Mouse (Mus musculus) common myeloid progenitor, adult 5-6 weeks (primary cell): ENCODE measurements at regions not wholly inside any gene's neighbourhood (a gene's known extent, or its start where the extent isn't known, plus 50 kb on each side); places are given as distances from the start of the nearest gene placed in this dataset.

Source experiments
- ATAC-seq: replicated peaks from 2 replicates; pipeline ENCODE4 v1.8.0; 2016; ENCODE audit warnings: low read depth, mild to moderate bottlenecking, moderate TSS enrichment, inconsistent platforms; ENCODE audit not compliant: poor library complexity, severe bottlenecking

DNA sequence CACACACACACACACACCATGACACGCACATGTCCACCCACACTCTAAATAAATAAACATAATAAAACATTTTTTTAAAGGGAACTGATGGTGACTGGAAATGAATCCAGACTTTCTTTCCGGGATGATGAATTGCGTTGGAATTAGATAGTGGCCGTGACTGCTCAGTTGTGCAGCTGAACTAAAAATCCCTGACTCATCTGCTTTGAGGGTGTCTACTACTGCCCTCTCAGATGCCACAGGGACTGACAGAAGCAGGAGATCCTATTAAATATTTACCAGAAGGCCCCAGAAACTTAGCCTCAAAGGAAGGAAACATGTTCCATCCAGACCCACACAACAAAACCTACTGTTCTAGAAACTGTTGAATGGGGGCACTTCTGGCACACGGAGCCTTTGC, 65.7 kb downstream of the Polr2m start:
- ATAC-seq, result no peak

DNA sequence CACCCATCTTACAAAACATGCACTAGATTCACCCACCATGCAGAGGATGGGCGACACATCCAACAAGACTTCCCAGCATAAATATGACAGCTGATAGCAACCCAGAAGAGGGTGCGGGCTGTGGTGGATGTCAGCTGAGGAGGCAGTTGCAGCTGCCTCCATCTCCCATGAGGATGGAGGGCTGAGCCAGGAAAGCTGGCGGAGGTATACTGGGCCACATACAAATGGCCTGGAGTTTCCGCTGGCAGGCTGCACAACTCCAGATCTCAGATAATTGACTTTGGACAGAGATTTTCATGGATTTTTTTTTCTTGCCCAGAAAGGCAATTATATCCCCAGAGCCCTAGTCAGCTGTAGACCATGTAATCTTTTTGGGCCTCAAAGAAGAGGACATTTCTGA, 67.2 kb downstream of the Polr2m start:
- ATAC-seq, result no peak

DNA sequence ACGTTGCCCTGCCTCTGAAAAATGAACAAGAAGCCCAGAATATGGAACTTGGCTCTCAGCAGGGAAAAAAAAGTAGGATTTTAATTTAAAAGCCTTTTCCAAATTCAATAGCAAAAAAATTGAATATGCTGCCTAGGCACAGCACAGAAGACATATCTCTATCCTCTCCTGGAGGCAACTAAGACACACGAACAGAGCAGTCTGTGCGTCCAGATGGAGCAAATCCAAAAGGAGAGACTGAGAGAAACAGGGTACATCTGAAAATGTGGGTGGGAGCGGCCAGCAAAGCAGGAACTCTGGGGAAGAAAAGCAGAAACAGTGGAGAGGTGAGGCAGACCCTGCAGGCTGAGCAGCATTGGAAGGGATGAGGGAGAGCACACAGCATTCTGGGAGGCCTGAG, 68.5 kb downstream of the Polr2m start:
- no peak for ATAC-seq

DNA sequence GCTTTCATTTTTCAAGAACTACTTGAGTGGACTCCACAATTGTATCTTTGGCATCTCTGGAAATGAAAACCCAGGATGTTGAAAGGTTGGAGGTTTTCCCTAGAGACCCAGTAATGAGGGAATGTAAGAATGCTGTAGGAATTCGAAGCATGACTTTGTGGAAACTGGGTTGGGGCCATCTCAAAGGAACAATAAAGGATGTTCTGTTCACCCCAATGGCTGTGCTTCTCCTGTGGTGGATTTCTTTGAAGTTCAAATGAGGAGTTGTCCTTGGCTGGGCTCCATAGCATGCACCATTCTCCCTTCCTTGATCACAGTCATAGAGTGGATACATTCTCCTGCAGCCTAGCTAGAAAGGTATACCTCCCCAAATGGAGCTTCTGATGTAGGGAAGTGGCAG, 74.6 kb downstream of the Polr2m start:
- no peak for ATAC-seq

DNA sequence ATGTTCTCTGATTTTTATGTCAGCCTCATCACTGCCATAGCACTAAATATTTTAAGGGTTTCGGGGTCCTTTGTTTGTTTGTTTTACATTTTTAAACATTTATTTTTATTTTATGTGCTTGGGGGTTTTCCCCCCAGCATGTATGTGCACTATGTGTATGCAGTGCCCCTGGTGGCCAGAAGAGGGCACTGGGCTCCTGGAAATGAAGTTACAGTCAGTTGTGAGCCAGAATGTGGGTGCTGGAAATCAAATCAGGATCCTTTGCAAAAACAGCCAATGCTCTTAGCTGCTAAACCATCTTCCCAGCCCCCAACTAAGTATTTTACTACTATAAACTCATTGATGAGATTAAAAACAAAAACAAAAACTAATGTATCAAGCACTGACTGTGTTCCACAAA, 75.8 kb downstream of the Polr2m start:
- no peak for ATAC-seq

DNA sequence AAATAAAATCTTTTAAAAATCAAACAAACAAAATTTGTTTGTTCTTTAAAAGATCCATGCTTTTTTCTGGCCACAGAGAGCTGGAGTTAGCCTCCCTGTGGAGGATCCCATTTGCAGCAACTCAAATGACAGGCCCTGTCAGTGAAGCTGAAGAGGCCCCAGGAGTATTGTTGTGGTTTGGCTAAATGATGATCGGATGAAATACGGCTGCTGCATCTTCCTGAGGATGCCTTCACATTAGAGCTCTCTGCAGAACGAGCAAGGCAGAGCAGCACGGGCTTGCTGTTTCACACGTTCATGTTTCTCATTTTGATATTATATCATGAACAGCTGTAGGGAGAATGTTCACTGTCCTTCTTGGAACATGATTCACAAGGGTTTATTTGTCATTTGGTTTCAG, 76.8 kb downstream of the Polr2m start:
- no peak for ATAC-seq

DNA sequence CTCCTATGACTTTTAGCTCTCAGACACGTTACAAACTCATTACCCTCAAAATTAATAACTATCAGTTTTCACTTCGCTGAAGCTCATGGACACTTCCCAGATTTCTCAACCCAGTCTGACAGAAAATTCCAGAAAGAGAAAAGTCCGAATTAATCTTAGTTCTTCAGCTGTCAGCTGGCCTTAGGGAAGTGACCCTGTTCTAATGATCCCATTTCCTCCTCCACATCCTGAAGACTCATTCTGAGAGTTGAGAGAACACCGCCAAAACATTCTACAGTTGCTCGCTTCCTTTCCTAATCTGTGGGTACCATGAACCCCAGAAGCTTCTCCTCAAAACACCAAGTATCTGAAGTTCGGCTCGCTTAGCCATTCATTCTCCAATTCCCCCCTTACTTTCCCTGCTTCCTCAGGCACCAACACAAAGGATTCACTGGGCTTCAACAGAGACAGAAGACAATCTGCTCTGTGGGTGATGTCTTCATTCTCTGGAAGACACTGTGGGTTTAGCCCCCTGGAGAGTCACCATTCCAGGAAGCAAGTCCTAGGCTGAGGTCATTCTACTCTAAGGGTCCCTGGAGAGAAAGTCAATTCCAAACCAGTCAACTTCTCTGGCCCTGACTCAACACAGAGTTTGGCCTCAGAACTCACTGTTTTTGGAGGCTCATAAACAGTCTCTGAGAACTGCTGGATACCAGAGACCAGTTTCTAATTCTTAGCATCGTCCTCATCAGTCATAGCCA, 81.2 kb downstream of the Polr2m start:
- no peak for ATAC-seq

DNA sequence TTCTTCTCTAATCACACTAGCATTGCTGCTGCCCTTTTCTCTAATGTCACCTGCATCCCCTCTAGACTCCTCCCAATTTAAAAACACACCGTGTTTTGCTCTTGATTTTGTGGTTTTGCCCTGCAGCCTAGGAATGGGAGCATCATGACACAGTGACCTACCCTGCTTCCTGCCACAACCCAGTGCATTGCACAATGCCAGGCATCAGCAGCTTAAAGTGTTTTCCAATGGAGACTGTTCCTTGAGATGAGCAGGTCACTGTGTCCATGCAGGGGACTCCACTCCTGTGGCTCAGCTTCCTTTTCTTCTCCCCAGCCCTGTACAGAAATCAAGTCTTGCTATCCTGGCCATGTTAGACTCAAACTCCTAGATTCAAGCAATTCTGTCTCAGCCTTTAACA, 84.1 kb downstream of the Polr2m start:
- ATAC-seq, result 0 out of 2 replicates have a peak, but pooled peaks have one; percentile 36

DNA sequence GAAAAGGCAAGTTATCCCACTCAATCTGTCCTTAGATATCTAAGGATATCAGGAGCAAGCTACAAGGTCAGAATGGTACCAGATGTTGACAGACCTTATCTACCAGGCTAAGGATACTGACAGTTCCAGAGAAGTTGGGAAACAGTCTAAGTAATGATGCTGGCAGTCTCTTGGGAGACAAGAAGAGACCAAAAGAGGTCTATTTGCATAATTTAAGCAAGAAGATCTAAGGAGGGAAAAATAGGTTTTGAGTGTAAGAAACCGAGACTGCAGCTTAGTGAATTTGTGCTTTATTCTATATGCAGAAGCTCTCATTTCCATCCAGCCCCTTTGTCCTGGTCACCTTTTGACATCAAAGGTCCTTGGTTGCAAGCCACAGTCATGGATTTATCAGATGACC, 86.4 kb downstream of the Polr2m start:
- ATAC-seq, result no peak

DNA sequence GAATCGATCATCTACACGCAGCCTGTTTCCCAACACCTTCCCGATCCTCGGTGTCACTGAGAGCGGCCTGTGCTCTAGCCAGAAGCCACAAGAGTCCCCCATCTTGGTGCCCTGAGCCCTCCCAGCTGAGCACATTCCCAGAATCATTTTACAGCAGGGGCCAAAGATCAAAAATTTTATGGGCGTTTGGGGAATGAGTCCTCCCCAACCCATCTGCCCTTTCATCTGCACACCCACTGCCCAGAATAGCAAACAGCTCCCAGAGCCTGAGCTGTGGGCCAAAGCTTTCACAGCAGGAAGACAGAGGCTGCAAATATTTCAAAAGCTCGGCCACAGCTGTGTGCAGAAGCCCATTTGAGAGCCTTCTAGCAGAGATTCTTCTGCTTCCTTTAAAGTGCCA, 89.0 kb downstream of the Polr2m start:
- no peak for ATAC-seq

DNA sequence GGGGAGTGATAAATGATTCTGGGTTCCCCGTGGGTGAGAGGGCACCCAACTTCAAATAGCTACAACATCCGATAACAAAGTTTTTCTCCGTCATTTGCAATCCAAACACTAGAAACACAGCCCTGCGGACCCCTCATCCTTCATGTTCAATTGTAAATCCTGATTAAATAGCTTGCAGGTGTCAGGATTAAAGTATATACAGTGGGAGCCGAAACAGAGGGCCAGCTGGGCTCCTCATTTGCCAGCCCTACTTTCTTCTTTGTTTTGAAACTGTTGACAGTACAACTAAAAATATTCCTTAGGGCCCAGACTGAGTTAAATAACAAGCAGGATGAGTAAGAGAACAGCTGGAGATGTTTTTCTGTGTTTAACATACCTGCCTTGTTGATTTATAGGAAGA, 95.5 kb downstream of the Polr2m start:
- ATAC-seq, result no peak

DNA sequence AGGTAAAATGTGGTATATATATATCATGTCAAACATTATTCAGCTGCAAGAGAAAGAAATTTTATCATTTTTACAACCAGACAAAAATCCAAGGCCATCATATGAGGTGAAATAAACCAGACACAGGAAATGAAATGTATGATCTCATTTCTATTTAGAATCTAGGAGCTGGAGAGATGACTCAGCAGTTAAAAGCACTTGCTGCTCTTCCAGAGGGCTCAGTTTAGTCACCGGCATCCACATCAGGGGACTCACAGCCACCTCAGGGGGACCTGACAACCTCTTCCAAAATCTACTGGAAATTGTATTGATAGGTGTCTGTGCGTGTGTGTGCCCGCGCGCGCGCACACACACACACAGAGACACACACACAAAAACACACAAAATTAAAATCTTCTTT, 98.3 kb downstream of the Polr2m start:
- ATAC-seq, result no peak

- no peak for ATAC-seq
Measured at GRCm38 (mm10) chr9:71383901-71384300, 101.8 kb downstream of the Polr2m start.

DNA sequence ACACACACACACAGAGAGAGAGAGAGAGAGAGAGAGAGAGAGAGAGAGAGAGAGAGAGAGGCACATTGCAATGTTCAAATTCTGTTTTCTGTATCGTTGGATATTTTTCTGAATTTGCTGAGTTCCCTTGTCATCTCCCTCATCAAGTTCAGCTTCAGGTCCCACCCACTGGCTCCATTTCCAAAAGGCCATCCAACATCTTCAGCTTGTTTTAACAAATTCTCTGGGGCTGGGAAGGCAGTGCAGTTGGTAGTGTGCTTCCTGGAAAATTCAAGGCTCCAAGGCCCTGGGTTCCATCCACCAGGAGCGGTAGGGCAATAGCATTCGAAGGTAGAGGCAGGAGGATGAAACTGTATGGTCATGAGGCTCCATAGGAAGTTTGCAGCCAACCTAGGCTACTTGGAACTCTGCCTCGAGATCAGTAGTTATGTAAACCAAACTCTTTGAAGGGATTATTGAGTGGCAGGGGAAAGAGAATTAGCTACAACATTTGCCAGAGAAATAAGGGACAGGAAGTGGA, 105.9 kb downstream of the Polr2m start:
- no peak for ATAC-seq

GRCm38 (mm10) chr9:71369760-71370159, 116.0 kb downstream of the Polr2m start:
- ATAC-seq, result no peak

DNA sequence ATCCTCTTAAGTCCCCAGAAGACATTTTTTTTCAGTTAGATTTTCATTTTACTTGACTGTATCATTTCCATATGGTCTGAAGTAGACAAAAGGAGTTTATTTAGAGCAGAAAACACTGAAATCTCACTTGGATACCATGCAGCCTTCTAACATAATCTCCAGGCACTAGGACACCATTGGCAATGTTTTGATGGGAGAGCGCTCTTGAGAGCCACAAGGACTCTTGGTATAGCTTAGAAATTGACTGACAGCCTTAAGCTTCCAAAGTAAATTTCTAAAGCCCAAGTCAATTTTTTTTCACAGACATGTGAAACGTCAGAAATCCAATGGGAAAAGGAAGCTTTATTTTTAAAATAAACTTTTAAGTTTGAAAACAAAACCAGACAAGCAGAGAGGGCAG, 116.5 kb downstream of the Polr2m start:
- ATAC-seq, result no peak

DNA sequence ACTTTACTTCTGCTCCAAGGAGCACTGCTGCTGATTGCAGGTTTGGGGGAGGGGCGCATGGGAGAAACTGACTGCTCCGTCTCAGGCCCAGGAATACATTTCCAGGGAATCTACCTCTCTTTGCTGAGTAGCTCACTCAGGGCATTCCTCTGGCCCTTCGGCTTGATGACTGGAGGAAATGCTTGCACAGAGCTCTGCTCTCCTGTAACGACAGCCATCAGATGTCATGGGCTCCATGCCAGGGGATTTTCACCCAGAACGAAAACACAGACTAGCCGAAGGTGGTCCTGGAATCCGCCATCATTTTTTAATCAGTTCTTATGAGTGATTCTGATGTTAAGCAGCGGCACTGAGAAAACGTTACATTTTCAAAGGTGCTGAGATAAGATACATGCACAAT, 119.2 kb downstream of the Polr2m start:
- ATAC-seq, result no peak

DNA sequence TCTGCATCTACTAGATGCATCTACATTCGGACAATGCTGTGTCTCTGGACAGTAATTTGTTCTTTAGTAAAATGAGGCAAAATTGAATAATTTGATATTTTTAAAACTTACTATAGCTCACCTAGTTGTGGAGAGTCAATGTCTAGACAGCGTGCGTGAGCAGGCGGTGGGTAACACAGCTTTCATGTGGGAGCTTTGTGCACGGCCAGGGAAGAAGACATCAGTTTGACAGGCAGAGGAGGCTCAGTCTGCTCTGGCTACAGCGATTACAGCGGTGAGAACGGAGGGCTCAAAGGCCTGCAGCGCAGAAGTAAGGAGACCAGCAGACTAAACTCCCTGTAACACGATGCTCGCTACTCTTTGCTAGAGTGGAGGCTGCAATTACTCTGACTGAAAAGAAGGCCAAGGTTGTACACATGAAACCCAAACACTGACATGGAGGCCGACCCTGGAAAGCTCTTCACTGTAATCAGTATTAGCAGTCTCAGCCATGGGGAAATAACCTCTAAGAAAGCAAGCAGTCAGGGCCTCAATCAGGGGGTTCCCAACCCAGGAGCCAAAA, 120.5 kb downstream of the Polr2m start:
- ATAC-seq, result no peak

DNA sequence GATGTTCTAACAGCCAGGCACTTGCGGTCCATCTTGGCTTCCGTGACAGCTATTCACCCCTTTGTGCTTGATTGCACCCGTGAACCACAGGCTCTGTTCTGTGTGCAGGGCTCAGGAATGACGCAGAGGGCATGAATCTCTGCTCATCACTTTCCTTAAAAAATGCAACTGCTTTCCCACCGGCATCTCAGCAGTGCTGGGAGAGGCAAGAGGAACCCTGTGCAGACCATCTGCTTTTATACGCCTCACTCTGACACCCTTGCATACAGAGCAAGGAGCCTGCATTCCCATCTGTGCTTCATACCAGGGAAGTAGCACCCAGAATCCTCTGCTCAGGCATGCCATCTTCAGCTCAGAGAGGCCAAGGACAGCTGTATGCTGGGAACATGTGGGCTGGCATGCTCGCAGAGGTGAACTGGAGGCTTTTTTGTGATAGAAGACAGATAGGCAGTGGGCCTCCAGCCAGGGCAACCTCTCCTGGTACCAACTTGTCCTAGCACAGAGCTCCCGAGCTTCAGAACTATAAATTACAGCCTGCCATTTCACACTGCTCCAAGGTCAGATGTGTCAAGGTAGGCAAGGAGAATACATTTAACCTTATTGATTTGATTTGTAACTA, 121.6 kb downstream of the Polr2m start:
- no peak for ATAC-seq

GRCm38 (mm10) chr9:71362401-71362800, 123.3 kb downstream of the Polr2m start:
- ATAC-seq, result no peak

GRCm38 (mm10) chr9:71361961-71362360, 123.8 kb downstream of the Polr2m start:
- ATAC-seq, result no peak

- ATAC-seq, result no peak
Measured at GRCm38 (mm10) chr9:71361311-71361710, 124.4 kb downstream of the Polr2m start.
